Mouse (Mus musculus) thymus, adult 2 months (tissue): Measurements from ENCODE around the gene H2bfm. TPM values are rescaled to one million over a fixed set of nuclear protein-coding genes. Genes with fewer than 3 reads are reported as not detected.
A peak's percentile ranks its signal among the peaks of the same experiment; 100 is the strongest.
"Not testable (repeated sequence)": the region's sequence is repeated elsewhere in the genome, so short reads cannot be mapped to it uniquely, and the experiment has no call there.

Experiments used
- DNase-seq: peaks from one replicate; pipeline ENCODE4 v3.0.0; 2021
- H3K27ac ChIP-seq: fragments of 200-500 bp; 2 replicates; pipeline ENCODE4 v1.5.1; 2012; ENCODE audit warnings: low read length, control low read depth; ENCODE audit not compliant: control insufficient read depth, insufficient read depth
- H3K27me3 ChIP-seq: fragments of 200-500 bp; 2 replicates; pipeline ENCODE4 v1.6.1; 2012; ENCODE audit warnings: mild to moderate bottlenecking, low read length, moderate library complexity, mixed read lengths; ENCODE audit not compliant: control insufficient read depth, insufficient read depth
- H3K36me3 ChIP-seq: fragments of 200-500 bp; 2 replicates; pipeline ENCODE4 v1.6.1; 2012; ENCODE audit warnings: mild to moderate bottlenecking, low read length, moderate library complexity; ENCODE audit not compliant: control insufficient read depth, insufficient read depth
- H3K4me1 ChIP-seq: fragments of 200-500 bp; replicated peaks from 2 replicates; pipeline ENCODE4 v1.6.1; 2012; ENCODE audit warnings: low read length; ENCODE audit not compliant: control insufficient read depth, insufficient read depth
- H3K4me3 ChIP-seq: fragments of 200-500 bp; 2 replicates; pipeline ENCODE4 v1.5.1; 2012; ENCODE audit warnings: mild to moderate bottlenecking, low read length, control low read depth, moderate library complexity; ENCODE audit not compliant: control insufficient read depth, insufficient read depth
- CTCF ChIP-seq: fragments of 200-500 bp; IDR thresholded peaks from 2 replicates; pipeline ENCODE4 v1.5.1; 2012; ENCODE audit warnings: mild to moderate bottlenecking, control low read depth, low read length, moderate library complexity, borderline replicate concordance; ENCODE audit not compliant: control insufficient read depth, poor library complexity, insufficient read depth; ENCODE audit errors: extremely low read depth
- POLR2A ChIP-seq: fragments of 200-500 bp; IDR thresholded peaks from 2 replicates; pipeline ENCODE4 v1.6.1; 2012; ENCODE audit warnings: mild to moderate bottlenecking, low read length, control low read depth, moderate library complexity; ENCODE audit not compliant: control insufficient read depth, poor library complexity, insufficient read depth; ENCODE audit errors: extremely low read depth
- WGBS: fragments of 180-500 bp; shearing (Covaris S2); methylation state at CpG from one replicate; pipeline ENCODE4 v1.1.7; 2018; 5-methylcytosine and 5-hydroxymethylcytosine counted together
- polyA plus RNA-seq: library from polyadenylated mRNA; depleted of rRNA; stranded (reverse); fragments of >200 nt; gene quantifications from 2 replicates; pipeline ENCODE4 v1.2.3, GENCODE M21; 2012; rRNA removed

H2bfm gene
- not detected in 2 replicates for polyA plus RNA-seq

GRCm38 (mm10) chrX:136927031-136927430 lies at the start of gene H2bfm:
Gene H2bfm, plus strand, starts transcription at chrX:136927325.
- Histone ChIP-seq H3K36me3 (no peaks in the 10 kb centered on the region), H3K4me1 (no peaks in the 10 kb centered on the region), H3K27me3 (no peaks in the 10 kb centered on the region), H3K4me3 (no peak within 1 kb of the TSS), H3K27ac (no peak within 1 kb of the TSS)
- TF ChIP-seq POLR2A (no peak), CTCF (no peak)
- DNase-seq, result no peak
- whole genome bisulfite sequencing, result 96% methylated on average over 14 of the region's 14 CpGs

- WGBS, result 31% methylated on average over 2 of the region's 2 CpGs
- TF ChIP-seq CTCF, result no peak
- no peak for TF ChIP-seq POLR2A
- H3K4me3 ChIP-seq, result no peak overlapping the region
- DNase-seq, result peak; percentile 1
- H3K27ac ChIP-seq, result no peak overlapping the region
- H3K4me1 ChIP-seq, result no peaks in the 10 kb centered on the region
- no peaks in the 10 kb centered on the region for H3K27me3 ChIP-seq
- H3K36me3 ChIP-seq, result no peaks in the 10 kb centered on the region
Measured at GRCm38 (mm10) chrX:136895757-136896156, 31.4 kb upstream of the H2bfm start.

DNA sequence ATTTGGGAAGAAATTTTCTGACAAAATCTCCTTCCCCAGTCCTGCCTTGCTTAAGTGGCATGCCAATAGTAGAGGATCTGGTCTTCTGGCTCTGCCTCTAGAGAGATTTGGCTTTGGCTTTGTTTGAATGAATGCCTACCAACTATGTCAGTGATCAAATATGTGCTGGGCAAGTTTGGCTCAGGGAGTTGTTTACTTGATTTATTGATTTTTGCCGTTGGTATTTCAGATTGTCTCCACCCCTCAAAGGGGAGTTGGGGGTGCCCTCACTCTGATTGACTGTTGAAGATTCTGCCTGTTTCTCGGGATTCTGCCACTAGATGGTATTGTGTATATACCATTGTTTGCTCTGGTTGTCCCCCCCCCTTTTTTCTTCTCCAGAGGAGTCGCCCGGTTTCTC lies 22.8 kb upstream of the H2bfm start:
- Histone ChIP-seq H3K4me3 (no peak overlapping the region), H3K4me1 (no peaks in the 10 kb centered on the region), H3K27ac (no peak overlapping the region), H3K27me3 (no peaks in the 10 kb centered on the region), H3K36me3 (no peaks in the 10 kb centered on the region)
- DNase-seq, result no peak
- 81% methylated on average over 4 of the region's 4 CpGs for WGBS
- TF ChIP-seq POLR2A (no peak), CTCF (no peak)

DNA sequence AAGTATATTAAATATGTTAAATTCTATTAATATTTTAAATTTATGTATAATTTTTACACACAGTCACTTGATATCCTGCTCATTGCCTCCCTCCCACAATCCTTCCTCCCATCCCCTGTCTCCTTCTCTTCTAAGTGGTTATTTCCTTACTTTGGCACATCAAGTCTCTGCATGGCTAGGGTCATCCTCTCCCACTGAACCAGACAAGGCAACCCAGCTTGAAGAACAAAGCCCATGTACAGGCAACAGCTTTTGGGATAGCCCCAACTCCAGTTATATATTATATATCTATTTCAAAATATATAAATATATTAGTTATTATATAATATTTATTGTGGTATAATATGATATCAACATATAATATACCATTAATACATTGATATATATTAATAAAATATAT lies 1.3 kb upstream of the H2bfm start:
- Histone ChIP-seq H3K36me3 (no peaks in the 10 kb centered on the region), H3K27ac (no peak overlapping the region), H3K27me3 (no peaks in the 10 kb centered on the region), H3K4me1 (no peaks in the 10 kb centered on the region), H3K4me3 (no peak overlapping the region)
- DNase-seq, result no peak
- no peak for TF ChIP-seq POLR2A
- TF ChIP-seq CTCF, result no peak

DNA sequence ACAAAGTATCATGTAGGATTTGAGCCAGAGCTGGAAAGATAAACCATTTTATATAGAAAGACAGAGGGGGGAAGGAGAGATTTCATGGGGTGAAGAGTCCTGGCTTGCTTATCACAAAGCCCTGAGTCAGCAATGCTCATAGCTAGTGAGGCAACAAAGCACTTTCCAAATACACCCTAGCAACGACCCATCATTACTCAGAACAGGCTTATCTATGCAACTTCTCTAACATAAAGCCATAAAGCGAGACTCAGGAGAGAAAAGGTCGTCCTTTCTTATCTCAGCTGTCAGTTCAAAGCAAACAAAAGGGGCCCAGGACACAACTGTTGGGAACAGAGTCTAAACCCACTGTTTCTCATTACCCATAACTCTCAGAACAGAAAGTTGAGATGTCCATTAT lies 10.9 kb downstream of the H2bfm start:
- 56% methylated on average over 3 of the region's 3 CpGs for WGBS
- H3K27ac ChIP-seq, result no peak overlapping the region
- H3K36me3 ChIP-seq, result no peaks in the 10 kb centered on the region
- no peaks in the 10 kb centered on the region for H3K4me1 ChIP-seq
- no peak for DNase-seq
- TF ChIP-seq POLR2A (no peak), CTCF (no peak)
- no peak overlapping the region for H3K4me3 ChIP-seq
- H3K27me3 ChIP-seq, result no peaks in the 10 kb centered on the region

GRCm38 (mm10) chrX:136957583-136958279 lies 30.6 kb downstream of the H2bfm start:
- H3K27ac ChIP-seq, DNase-seq, H3K4me3 ChIP-seq, H3K4me1 ChIP-seq, H3K36me3 ChIP-seq, H3K27me3 ChIP-seq: not testable (repeated sequence)
- WGBS, result 57% methylated on average over 13 of the region's 13 CpGs

DNA sequence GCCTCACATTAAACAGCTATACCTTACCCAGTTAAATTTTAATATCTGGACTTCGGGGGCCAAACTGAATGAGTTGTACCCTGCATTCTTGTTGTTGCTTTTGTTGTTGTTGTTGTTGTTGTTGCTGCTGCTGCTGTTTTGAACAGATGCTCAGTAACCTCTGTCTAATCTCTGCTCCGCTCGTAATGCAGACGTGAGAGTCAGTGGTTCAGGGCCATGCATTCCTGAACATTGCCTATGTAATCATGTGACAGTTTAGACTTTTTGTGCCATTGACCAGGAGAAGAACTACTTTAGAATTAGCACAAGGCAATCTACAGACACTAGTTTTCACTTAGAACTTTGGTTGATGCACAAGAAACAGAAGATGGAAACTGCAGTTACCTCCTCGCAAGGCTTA lies 31.2 kb downstream of the H2bfm start:
- not testable (repeated sequence) for H3K36me3 ChIP-seq, H3K27me3 ChIP-seq, H3K4me3 ChIP-seq, H3K27ac ChIP-seq, DNase-seq, H3K4me1 ChIP-seq
- 92% methylated on average over 5 of the region's 5 CpGs for WGBS
